Mouse (Mus musculus): ENCODE measurements at regions not wholly inside any gene's neighbourhood (a gene's known extent, or its start where the extent isn't known, plus 50 kb on each side); places are given as distances from the start of the nearest gene placed in this dataset.

- H3K9me3 ChIP-seq (replicated peaks): no peaks in the 10 kb centered on the region
- no peak overlapping the region for H3K4me3 ChIP-seq (ENCODE audit: low read depth, low read length)
- no peaks in the 10 kb centered on the region for H3K4me1 ChIP-seq (ENCODE audit: insufficient read depth, low read depth, low read length)
- no peaks in the 10 kb centered on the region for H3K27me3 ChIP-seq (ENCODE audit: insufficient read depth, low read length)
- DNase-seq (ENCODE audit: low spot score): no peak
- TF ChIP-seq GATA1 (IDR thresholded peaks at IDR 0.05; ENCODE audit: borderline replicate concordance, low read length) (no peak), CTCF (IDR thresholded peaks at IDR 0.05; ENCODE audit: low read depth, low read length) (no peak), POLR2AphosphoS5 (IDR thresholded peaks at IDR 0.05; ENCODE audit: insufficient replicate concordance, low read depth, low read length) (no peak), GATA2 (IDR thresholded peaks at IDR 0.05; ENCODE audit: borderline replicate concordance, low read depth, low read length) (no peak), TAL1 (conservative IDR thresholded peaks at IDR 0.05; ENCODE audit: low read depth, low read length) (no peak)
- H3K36me3 ChIP-seq (replicated peaks): no peaks in the 10 kb centered on the region
- no peak for ATAC-seq (ENCODE audit: extremely low read depth, insufficient number of reproducible peaks, low FRiP score, poor library complexity, severe bottlenecking)
These were observed 759.8 kb upstream of the Car8 start for GRCm38 (mm10) chr4:8998606-8999005.

GRCm38 (mm10) chr4:8992171-8992570 lies 753.3 kb upstream of the Car8 start:
- no peak for TF ChIP-seq POLR2AphosphoS5 (IDR thresholded peaks at IDR 0.05; ENCODE audit: insufficient replicate concordance, low read depth, low read length)
- no peak for TF ChIP-seq TAL1 (conservative IDR thresholded peaks at IDR 0.05; ENCODE audit: low read depth, low read length)
- TF ChIP-seq GATA1 (IDR thresholded peaks at IDR 0.05; ENCODE audit: borderline replicate concordance, low read length): no peak
- no peak for TF ChIP-seq CTCF (IDR thresholded peaks at IDR 0.05; ENCODE audit: low read depth, low read length)
- no peak for TF ChIP-seq GATA2 (IDR thresholded peaks at IDR 0.05; ENCODE audit: borderline replicate concordance, low read depth, low read length)
- Histone ChIP-seq H3K36me3 (replicated peaks) (no peaks in the 10 kb centered on the region), H3K9me3 (replicated peaks) (no peaks in the 10 kb centered on the region), H3K4me1 (ENCODE audit: insufficient read depth, low read depth, low read length) (no peaks in the 10 kb centered on the region), H3K4me3 (ENCODE audit: low read depth, low read length) (no peak overlapping the region), H3K27me3 (ENCODE audit: insufficient read depth, low read length) (no peaks in the 10 kb centered on the region)
- DNase-seq (ENCODE audit: low spot score) (no peak), ATAC-seq (ENCODE audit: extremely low read depth, insufficient number of reproducible peaks, low FRiP score, poor library complexity, severe bottlenecking) (no peak)

- no peak for ATAC-seq (ENCODE audit: extremely low read depth, insufficient number of reproducible peaks, low FRiP score, poor library complexity, severe bottlenecking)
- Histone ChIP-seq H3K9me3 (replicated peaks) (no peaks in the 10 kb centered on the region), H3K36me3 (replicated peaks) (no peaks in the 10 kb centered on the region), H3K4me1 (ENCODE audit: insufficient read depth, low read depth, low read length) (no peaks in the 10 kb centered on the region), H3K27me3 (ENCODE audit: insufficient read depth, low read length) (no peaks in the 10 kb centered on the region), H3K4me3 (ENCODE audit: low read depth, low read length) (no peak overlapping the region)
- no peak for TF ChIP-seq CTCF (IDR thresholded peaks at IDR 0.05; ENCODE audit: low read depth, low read length)
- no peak for TF ChIP-seq GATA1 (IDR thresholded peaks at IDR 0.05; ENCODE audit: borderline replicate concordance, low read length)
- no peak for TF ChIP-seq POLR2AphosphoS5 (IDR thresholded peaks at IDR 0.05; ENCODE audit: insufficient replicate concordance, low read depth, low read length)
- TF ChIP-seq GATA2 (IDR thresholded peaks at IDR 0.05; ENCODE audit: borderline replicate concordance, low read depth, low read length): no peak
- TF ChIP-seq TAL1 (conservative IDR thresholded peaks at IDR 0.05; ENCODE audit: low read depth, low read length): no peak
- DNase-seq (ENCODE audit: low spot score): no peak
These were observed 751.7 kb upstream of the Car8 start for GRCm38 (mm10) chr4:8990551-8990950.

- Histone ChIP-seq H3K36me3 (replicated peaks) (no peaks in the 10 kb centered on the region), H3K9me3 (replicated peaks) (no peaks in the 10 kb centered on the region), H3K4me1 (ENCODE audit: insufficient read depth, low read depth, low read length) (no peaks in the 10 kb centered on the region), H3K27me3 (ENCODE audit: insufficient read depth, low read length) (no peaks in the 10 kb centered on the region), H3K4me3 (ENCODE audit: low read depth, low read length) (no peak overlapping the region)
- no peak for DNase-seq (ENCODE audit: low spot score)
- TF ChIP-seq POLR2AphosphoS5 (IDR thresholded peaks at IDR 0.05; ENCODE audit: insufficient replicate concordance, low read depth, low read length) (no peak), TAL1 (conservative IDR thresholded peaks at IDR 0.05; ENCODE audit: low read depth, low read length) (no peak), GATA2 (IDR thresholded peaks at IDR 0.05; ENCODE audit: borderline replicate concordance, low read depth, low read length) (no peak), CTCF (IDR thresholded peaks at IDR 0.05; ENCODE audit: low read depth, low read length) (no peak), GATA1 (IDR thresholded peaks at IDR 0.05; ENCODE audit: borderline replicate concordance, low read length) (no peak)
- ATAC-seq (ENCODE audit: extremely low read depth, insufficient number of reproducible peaks, low FRiP score, poor library complexity, severe bottlenecking): no peak
These were observed 750.8 kb upstream of the Car8 start for GRCm38 (mm10) chr4:8989614-8990013.

- no peak for ATAC-seq (ENCODE audit: extremely low read depth, insufficient number of reproducible peaks, low FRiP score, poor library complexity, severe bottlenecking)
- H3K9me3 ChIP-seq (replicated peaks): no peaks in the 10 kb centered on the region
- no peak for TF ChIP-seq CTCF (IDR thresholded peaks at IDR 0.05; ENCODE audit: low read depth, low read length)
- no peak for TF ChIP-seq TAL1 (conservative IDR thresholded peaks at IDR 0.05; ENCODE audit: low read depth, low read length)
- TF ChIP-seq POLR2AphosphoS5 (IDR thresholded peaks at IDR 0.05; ENCODE audit: insufficient replicate concordance, low read depth, low read length): no peak
- no peak for TF ChIP-seq GATA2 (IDR thresholded peaks at IDR 0.05; ENCODE audit: borderline replicate concordance, low read depth, low read length)
- no peak for TF ChIP-seq GATA1 (IDR thresholded peaks at IDR 0.05; ENCODE audit: borderline replicate concordance, low read length)
These were observed 750.3 kb upstream of the Car8 start for GRCm38 (mm10) chr4:8989110-8989509.

GRCm38 (mm10) chr4:8988345-8988733 lies 749.5 kb upstream of the Car8 start:
- no peaks in the 10 kb centered on the region for H3K9me3 ChIP-seq (replicated peaks)

More at GRCm38 (mm10) chr4:8989110-8989509, 750.3 kb upstream of the Car8 start:
- no peaks in the 10 kb centered on the region for H3K4me1 ChIP-seq (ENCODE audit: insufficient read depth, low read depth, low read length)
- no peak for DNase-seq (ENCODE audit: low spot score)
- no peaks in the 10 kb centered on the region for H3K36me3 ChIP-seq (replicated peaks)
- H3K27me3 ChIP-seq (ENCODE audit: insufficient read depth, low read length): no peaks in the 10 kb centered on the region
- no peak overlapping the region for H3K4me3 ChIP-seq (ENCODE audit: low read depth, low read length)

More at GRCm38 (mm10) chr4:8988345-8988733, 749.5 kb upstream of the Car8 start:
- Histone ChIP-seq H3K36me3 (replicated peaks) (no peaks in the 10 kb centered on the region), H3K27me3 (ENCODE audit: insufficient read depth, low read length) (no peaks in the 10 kb centered on the region), H3K4me1 (ENCODE audit: insufficient read depth, low read depth, low read length) (no peaks in the 10 kb centered on the region), H3K4me3 (ENCODE audit: low read depth, low read length) (no peak overlapping the region)
- no peak for DNase-seq (ENCODE audit: low spot score)
- no peak for ATAC-seq (ENCODE audit: extremely low read depth, insufficient number of reproducible peaks, low FRiP score, poor library complexity, severe bottlenecking)
- TF ChIP-seq CTCF (IDR thresholded peaks at IDR 0.05; ENCODE audit: low read depth, low read length) (no peak), POLR2AphosphoS5 (IDR thresholded peaks at IDR 0.05; ENCODE audit: insufficient replicate concordance, low read depth, low read length) (no peak), GATA1 (IDR thresholded peaks at IDR 0.05; ENCODE audit: borderline replicate concordance, low read length) (no peak), TAL1 (conservative IDR thresholded peaks at IDR 0.05; ENCODE audit: low read depth, low read length) (no peak), GATA2 (IDR thresholded peaks at IDR 0.05; ENCODE audit: borderline replicate concordance, low read depth, low read length) (no peak)
